Mouse (Mus musculus) kidney, postnatal 36 days (tissue): ENCODE measurements around the gene Cript.
A peak's percentile ranks its signal among the peaks of the same experiment; 100 is the strongest.
"Not testable (repeated sequence)": the region's sequence is repeated elsewhere in the genome, so short reads cannot be mapped to it uniquely, and the experiment has no call there.

Source experiments
- DNase-seq, 2 experiments: peaks; one replicate each; pipeline ENCODE4 v3.0.0; 2021 to 2022; ENCODE audit warnings: mixed read lengths in 2 of 2

Gene Cript

DNA sequence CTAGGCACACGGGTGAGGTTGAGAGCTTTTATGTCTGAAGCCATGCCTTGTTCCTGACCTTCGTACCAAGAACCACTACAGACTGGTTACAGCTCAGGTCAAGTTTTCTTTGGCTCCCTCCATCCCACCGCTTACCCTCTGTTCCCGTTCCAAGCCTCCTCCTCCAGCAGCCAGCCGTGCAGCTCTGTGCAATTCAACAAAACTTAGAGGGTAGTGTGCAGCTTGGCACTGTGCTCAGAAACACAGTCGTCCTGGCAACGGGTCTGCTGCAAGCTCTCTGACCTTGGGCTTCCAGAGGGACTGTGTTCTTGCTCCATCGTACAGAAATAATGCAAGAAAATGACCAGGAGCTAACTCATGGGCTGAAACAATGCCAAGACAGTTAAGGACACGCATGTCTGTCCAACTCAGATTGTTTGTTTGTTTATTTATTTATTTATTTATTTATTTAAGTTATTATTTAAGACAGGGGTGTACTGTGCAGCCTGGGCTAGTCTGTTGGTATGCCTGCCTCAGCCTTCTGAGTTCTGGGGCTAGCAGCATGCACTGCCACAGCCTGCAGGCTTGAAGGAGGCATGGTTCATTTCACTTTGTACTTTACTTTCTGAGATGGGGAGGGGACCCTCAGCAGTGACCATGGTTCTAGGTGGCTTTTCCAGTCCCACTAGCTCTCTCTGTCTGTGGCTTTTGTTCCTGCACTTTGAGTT lies 25.3 kb downstream of the Cript start:
- DNase-seq, result peak; percentile 73 to 75

DNA sequence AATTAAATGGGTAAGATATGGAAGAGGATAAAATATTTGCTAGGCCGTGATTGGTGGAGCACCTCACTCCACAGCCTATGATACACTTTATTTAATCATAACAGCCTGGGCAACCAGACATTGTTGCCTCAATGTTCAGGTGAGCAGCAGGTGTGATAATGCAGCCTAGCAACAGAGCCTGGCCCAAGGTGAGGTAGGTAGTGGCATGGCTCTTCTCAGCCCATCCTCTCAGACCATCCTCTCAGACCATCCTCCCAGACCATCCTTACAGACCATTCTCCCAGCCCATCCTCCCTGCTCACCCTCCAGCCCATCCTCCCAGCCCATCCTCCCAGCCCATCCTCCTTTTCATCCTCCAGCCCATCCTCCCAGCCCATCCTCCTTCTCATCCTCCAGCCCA lies 26.3 kb downstream of the Cript start:
- no peak for DNase-seq

DNA sequence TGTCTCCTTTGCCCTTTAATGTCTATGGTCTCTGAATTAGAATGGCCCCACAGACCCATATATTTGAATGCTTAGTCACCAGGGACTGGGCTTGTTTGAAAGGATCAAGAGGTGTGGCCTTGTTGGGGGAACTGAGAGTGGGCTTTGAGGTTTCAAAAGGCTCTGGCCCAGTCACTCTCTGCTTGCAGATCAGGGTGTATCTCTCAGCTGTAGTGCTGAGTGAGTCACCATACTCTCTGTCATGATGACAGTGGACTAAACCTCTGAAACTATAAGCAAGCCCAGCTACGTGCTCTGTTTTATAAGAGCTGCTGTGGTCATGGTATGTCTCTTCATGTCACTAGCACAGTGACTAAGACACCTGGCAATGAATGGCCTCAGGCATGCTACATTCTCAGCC lies 27.1 kb downstream of the Cript start:
- DNase-seq, result no peak

DNA sequence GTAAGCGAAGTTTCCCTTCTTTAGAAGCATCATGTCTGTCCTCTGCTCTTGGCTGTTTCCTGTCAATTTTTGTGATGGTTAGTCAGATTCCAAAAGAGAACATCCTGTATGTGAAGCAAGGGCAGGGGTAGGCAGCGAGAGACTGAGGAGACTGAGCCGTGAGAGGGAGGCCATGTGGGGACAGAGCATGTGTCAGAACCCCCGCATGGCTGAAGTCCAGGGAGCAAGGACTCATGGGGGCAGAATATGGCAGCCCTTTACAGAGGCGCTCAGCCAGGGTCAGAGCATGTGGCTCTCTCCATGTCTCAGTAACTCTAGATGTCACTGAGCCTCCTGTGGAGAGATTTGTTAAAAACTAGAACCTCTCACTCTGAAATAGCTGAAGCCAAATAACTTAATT lies 28.6 kb downstream of the Cript start:
- DNase-seq, result no peak

DNA sequence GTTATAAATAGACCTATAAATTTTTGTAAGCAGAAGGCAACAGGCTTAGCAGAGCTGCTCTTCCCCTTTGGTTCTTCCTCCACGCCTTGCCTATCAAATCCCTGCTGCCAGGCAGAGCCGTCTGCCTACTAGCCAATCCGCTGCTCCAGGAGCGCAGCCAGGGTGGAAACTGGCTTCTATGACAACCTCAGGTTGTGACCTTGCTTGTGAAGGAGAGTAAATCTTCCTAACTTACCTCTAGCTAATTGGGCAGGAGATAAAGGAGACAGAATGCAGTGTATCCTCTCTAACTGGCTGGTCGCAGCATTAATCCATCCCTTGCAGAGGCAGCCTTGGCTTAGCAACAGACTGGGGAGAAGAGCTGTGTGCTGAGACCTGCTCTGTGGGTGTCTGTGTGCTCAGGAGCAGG lies 29.7 kb downstream of the Cript start:
- DNase-seq, result peak; percentile 71 to 72

DNA sequence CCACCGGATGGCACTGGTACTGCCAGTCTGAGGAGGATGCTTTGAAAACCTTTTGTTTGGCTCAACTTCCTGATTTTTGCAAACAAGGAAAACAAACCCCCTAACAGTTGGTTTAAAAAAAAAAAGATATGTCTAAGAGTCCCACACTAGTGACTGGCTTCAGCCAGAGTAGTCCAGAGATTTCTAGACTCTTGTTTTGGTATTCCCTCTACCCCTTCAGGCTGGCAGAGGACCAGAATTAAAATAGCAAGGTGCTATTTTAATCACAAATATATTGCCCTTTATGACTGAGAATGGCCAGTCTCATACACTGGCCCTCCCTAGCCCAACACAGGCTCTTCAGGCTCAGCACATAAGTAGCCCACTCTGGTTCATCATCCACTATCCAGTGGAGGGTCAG lies 30.3 kb downstream of the Cript start:
- peak in 1 of 2 experiments; percentile 43 for DNase-seq

DNA sequence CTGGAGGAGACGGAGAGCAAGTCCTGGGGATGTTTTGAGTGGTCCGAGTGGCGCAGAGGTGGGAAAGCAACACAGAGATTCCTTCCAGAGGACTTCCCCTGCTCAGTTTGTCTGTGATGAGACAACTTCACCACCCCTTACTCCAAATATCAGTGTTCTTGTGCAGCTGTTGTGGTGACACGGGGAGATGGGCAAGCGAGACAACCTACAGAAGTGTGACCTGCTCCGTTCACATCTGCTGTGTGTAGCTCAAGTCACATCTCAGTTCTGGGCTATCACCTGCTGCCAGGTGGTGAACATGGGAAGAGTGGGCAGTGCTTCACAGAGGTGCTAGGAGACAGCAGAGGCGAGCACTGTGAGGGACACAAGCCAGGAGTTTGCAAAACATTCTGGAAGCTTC lies 31.4 kb downstream of the Cript start:
- no peak for DNase-seq

DNA sequence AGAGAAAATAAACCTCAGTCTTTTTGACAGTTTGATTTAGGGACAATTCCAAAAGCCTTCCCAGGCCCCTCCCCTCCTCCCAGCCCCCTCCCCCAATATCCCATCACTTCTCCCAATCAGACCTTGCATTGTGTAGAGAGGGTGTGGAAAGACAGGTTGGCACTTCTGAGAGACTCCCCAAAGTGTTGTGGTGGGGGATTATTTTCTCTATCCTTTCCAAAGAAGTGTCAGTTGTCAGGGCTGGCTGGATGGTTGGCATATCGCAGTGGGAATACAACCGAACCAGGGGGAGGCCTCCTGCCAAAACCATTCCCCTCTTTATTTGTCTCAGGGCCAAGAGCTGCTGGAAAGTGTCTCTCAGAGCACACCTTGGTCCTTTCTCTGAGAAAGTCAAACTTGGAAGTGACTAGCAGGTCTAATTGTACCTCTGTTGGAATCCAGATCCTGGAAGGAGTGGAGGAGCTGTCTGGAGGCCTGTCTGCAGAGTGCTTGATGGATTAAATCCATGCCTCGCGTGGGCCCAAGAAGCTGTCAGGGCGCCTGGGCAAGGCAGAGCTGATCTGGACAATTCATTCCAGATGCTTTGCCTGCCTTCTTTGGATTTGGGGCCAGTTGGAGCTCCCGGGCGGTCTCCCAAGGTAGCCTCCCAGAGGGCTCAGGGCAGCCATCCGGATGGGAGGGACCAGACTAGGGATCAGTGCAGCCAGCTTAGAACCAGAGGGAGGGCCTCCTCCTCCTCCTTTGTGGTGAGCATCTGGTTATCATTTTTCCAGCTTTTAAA lies 32.3 kb downstream of the Cript start:
- DNase-seq, result no peak

DNA sequence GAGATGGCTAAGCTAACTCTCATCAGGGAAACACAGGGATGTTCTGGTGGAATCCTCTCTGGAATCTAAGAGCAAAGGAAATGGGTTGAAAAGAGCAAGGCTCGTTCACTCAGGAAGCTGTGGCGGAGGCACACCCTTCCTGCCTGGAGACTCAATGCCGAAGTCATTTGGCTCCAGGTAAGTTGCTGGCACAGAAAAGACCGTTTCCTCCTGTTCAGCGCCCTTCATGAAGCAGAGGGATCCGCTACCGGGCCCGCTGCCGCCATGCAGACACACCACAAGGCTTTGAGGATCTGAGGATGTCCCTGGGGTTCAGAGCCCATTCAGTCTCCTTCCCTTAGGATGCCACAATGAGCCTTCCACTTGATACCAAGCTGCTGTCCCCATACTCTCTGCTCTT lies 37.3 kb downstream of the Cript start:
- DNase-seq, result peak; percentile 59 to 68

DNA sequence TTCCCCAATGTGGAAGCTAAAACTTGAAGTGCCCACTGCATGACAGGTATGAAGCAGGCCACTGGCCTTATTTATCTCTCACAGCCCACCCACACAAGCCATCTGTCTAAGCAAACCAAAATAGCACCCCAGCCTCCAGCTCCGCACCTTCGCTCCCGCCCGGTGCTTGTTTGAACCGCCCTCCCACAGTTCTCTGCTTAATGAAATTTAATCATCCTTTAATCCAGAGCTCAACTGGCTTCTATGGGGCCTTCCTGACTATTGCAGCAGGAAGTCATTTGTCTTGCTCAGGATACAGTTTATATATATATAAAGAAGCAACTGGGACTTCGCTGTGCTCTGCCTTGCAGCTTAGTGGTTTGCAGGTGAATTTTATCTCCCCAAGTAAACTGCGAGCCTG lies 38.1 kb downstream of the Cript start:
- no peak for DNase-seq

DNA sequence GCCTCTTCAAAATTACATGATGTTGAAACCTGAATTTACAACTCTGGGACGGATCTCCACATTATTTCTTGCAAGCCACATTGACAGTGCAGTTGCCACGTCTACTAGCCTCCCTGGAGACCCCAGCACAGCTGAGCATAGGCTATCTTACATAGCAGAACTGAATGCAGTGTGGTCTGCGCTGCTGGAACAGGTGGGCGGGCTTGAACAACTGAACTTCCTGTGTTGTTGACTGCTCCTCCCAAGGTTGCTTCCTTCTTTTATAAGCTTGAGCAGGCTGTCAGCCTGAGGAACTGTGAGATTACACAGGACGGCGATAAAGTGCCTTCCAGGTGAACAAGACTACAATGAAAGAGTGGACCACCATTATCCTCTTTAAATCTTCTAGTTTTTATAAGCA lies 38.6 kb downstream of the Cript start:
- DNase-seq, result no peak

DNA sequence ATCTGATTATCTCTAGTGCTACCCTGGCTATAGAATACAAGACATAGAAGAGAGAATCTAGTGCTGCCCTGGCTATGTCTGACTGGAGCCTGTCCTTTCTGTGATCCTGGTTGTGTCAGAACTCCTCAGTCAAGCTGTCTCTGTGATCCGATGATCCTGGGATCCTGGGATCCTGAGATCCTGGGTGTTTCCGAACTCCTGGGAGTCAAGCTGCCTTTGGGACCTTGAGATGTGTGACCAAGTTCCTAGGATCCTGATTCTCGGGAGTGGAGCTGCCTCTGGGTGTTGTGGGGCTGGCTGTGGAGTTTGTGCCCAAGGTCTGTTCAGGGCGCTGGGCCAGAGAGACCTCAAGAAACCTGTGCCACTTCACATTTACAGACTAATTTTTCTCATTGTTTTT lies 43.6 kb downstream of the Cript start:
- no peak for DNase-seq

DNA sequence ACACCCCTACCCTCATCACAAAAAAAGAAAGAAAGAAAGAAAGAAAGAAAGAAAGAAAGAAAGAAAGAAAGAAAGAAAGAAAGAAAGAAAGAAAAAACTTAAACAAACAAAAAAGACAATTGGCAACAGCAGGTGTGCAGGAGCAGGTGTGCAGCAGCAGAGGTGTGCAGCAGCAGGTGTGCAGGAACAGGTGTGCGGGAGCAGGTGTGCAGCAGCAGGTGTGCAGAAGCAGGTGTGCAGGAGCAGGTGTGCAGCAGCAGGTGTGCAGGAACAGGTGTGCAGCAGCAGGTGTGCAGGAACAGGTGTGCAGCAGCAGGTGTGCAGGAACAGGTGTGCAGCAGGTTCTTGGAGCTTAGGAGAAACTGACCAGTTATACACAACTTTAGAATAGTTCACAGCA lies 46.8 kb downstream of the Cript start:
- not testable (repeated sequence) for DNase-seq

DNA sequence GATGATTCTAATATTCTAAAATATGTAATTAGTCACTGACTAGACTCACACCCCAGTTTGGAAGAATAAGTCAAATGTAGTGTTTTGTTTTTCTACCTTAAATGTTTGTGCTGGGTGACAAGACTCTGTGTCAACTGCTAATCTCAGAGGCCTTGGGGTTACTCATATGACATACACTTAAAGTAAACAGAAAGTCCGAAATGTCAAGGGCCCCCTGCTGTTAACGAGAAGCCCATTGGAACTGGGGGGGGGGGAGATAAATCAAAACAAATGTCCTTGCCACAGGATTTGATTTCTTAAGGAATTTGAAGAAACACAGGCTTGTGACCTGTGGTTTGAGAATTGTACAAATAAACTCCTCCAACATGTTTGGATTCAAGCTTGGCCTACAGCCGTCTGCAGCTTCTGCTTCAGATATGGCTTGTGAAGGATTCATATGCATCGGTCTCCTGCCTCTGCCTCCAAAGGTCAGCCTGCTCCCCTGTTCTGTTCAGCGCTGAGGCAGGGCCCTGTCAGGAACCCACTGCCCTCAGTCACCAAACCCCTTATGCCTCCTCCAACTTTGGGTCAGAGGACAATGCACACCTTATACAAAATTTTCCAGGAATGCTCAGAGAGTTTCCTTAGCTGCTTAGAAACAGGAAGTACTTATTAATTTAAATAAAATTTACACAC lies 47.6 kb downstream of the Cript start:
- no peak for DNase-seq

DNA sequence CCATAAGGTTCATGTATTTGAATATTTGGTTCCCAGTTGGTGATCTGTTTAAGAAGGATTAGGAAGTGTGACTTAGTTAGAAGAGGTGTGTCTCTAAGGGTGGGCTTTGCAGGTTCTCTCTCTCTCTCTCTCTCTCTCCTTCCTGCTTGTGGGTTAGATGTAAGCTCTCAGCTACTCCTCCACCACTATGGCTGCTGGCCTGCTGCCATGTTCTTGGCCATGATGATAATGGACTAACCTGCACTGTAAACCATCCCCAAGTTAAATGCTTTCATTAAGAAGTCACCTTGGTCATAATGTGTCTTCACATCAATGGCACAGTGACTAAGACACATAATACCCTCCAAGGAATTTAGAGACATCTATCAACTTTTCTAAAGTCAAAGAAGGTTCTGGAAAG lies 48.1 kb downstream of the Cript start:
- DNase-seq, result no peak

DNA sequence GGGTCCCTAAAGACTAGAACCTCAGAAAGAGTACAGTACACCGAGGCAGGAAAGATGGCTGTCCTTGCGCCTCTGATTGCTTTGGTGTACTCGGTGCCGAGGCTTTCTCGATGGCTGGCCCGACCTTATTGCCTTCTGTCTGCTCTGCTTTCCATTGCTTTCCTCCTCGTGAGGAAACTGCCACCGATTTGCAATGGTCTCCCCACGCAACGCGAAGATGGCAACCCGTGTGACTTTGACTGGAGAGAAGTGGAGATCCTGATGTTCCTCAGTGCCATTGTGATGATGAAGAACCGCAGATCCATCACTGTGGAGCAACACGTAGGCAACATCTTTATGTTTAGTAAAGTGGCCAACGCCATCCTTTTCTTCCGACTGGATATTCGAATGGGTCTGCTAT lies 52.9 kb downstream of the Cript start:
- not testable (repeated sequence) for DNase-seq

DNA sequence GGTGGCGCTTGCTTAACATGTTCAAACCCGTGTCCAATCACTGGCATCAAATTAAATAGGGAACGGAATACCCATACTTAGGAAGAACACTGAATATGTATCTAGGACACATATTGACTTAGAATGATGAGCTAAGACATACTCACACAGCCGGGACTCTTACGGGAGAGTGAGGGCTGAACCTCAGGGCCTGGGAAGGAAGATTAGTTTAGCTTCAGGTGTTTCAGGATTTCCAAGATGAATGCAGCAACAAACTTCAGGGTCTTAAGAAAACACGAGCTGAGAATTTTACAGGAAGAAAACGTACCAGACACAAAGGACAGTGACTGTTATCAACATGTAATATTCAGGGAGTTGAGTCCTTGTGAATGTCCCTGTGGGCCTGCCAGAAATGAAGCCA lies 55.4 kb downstream of the Cript start:
- no peak for DNase-seq

DNA sequence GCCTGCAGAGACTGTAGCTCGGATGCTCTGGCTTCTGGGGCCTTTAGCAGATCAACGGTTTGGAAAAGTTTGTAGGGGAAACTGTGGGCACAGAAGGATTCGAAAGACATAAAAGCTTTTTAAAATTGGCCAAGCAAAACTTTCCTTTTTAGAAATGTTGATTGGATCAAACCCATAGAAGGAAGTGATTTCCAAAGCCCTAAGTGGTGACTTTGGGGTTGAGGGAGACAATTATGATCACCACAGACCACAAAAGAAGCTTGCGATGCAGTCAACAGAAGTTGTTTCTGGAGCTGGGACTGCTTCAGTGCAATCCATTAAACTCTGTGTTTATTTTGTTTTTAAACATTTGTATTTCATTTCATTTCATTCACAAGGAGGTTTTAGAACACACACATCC lies 57.2 kb downstream of the Cript start:
- no peak for DNase-seq

DNA sequence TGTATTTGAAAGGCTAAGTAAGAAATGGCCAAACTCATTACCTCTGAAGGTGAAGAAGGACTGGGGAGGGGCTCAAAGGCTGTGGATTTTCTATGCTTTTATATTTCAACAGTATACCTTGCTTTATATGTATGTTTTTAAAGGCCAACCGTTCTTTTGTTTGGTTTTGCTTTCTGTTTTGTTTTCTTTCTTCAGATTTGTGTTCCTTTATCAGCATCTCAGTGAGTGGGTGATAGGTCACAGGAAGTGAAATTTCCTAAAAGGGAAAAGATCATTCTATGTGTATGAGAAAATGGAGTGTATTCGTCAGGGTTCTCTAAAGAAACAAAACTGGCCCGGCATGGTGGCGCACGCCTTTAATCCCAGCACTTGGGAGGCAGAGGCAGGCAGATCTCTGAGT lies 58.3 kb downstream of the Cript start:
- no peak for DNase-seq
